Mouse (Mus musculus) CH12.LX (cell line): ENCODE data around the gene Bbof1. TPM values are rescaled to one million over a fixed set of nuclear protein-coding genes. Genes with fewer than 3 reads are reported as not detected.

Source experiments
- DNase-seq: peaks from one replicate; pipeline ENCODE4 v3.0.0-alpha.2; 2013; ENCODE audit errors: extremely low read depth
- H3K27ac ChIP-seq: 2 replicates; pipeline ENCODE4 v1.5.1; 2012; ENCODE audit warnings: low read depth, mild to moderate bottlenecking, control low read depth, moderate library complexity; ENCODE audit not compliant: insufficient read depth
- H3K27me3 ChIP-seq: replicated peaks from 2 replicates; pipeline ENCODE3; 2012; ENCODE audit warnings: inconsistent platforms
- H3K36me3 ChIP-seq, 2 experiments: replicated peaks in 1 of 2; 2 replicates each; pipeline versions ENCODE3 to v1.6.1; 2012; ENCODE audit warnings: inconsistent platforms in 1 of 2, low read length in 1 of 2, mild to moderate bottlenecking in 1 of 2, mixed read lengths in 1 of 2, moderate library complexity in 1 of 2; ENCODE audit not compliant: control insufficient read depth in 1 of 2, insufficient read depth in 1 of 2
- H3K4me1 ChIP-seq, 2 experiments: 2 replicates each; pipeline ENCODE4 v1.6.1; 2012; ENCODE audit warnings: inconsistent platforms in 1 of 2, moderate library complexity in 1 of 2; ENCODE audit not compliant: insufficient read depth in 2 of 2, control insufficient read depth in 1 of 2
- H3K4me2 ChIP-seq: 2 replicates; pipeline ENCODE4 v1.6.1; 2012; ENCODE audit warnings: low read depth, mild to moderate bottlenecking, control low read depth; ENCODE audit not compliant: poor library complexity, insufficient read depth, severe bottlenecking
- H3K4me3 ChIP-seq, 3 experiments: fragments of 150-350 bp in 1 of 3; sonication (generic) in 1 of 3; replicated peaks in 1 of 3; 2 replicates each; pipeline versions ENCODE3 to v1.5.1; 2011 to 2012; ENCODE audit warnings: low read depth in 2 of 3, low read length in 2 of 3, mild to moderate bottlenecking in 2 of 3, moderate library complexity in 2 of 3, control low read depth in 1 of 3, improper control_type of control experiment in 1 of 3, inconsistent platforms in 1 of 3, mixed read lengths in 1 of 3; ENCODE audit not compliant: poor library complexity in 1 of 3
- H3K79me2 ChIP-seq: replicated peaks from 2 replicates; pipeline ENCODE4 v1.6.1; 2012; ENCODE audit warnings: mild to moderate bottlenecking, moderate library complexity; ENCODE audit not compliant: control insufficient read depth, poor library complexity, insufficient read depth, severe bottlenecking; ENCODE audit errors: extremely low read depth
- H3K9ac ChIP-seq: 2 replicates; pipeline ENCODE4 v1.6.1; 2012; ENCODE audit warnings: low read depth, mild to moderate bottlenecking, control low read depth, moderate library complexity; ENCODE audit not compliant: insufficient read depth
- H3K9me3 ChIP-seq: replicated peaks from 2 replicates; pipeline ENCODE3; 2012; ENCODE audit warnings: low read length, inconsistent platforms, mixed read lengths
- CHD2 ChIP-seq: IDR thresholded peaks from 2 replicates; pipeline ENCODE4 v1.6.1; 2011; ENCODE audit warnings: low read length, improper control_type of control experiment
- ELF1 ChIP-seq: IDR thresholded peaks from 2 replicates; pipeline ENCODE4 v1.6.1; 2014; ENCODE audit warnings: low read depth, mild to moderate bottlenecking, inconsistent platforms, low read length, improper control_type of control experiment
- ETS1 ChIP-seq: conservative IDR thresholded peaks from 2 replicates; pipeline ENCODE4 v1.6.1; 2012; ENCODE audit warnings: low read depth, mild to moderate bottlenecking, inconsistent platforms, low read length, improper control_type of control experiment, moderate library complexity
- HCFC1 ChIP-seq: IDR thresholded peaks from 2 replicates; pipeline ENCODE4 v1.6.1; 2012; ENCODE audit warnings: low read depth, mild to moderate bottlenecking, inconsistent platforms, low read length, improper control_type of control experiment
- IRF4 ChIP-seq: IDR thresholded peaks from 2 replicates; pipeline ENCODE4 v1.6.1; 2014; ENCODE audit warnings: low read depth, mild to moderate bottlenecking, inconsistent platforms, low read length, improper control_type of control experiment
- JUND ChIP-seq: conservative IDR thresholded peaks from 2 replicates; pipeline ENCODE4 v1.6.1; 2011; ENCODE audit warnings: low read depth, low read length, improper control_type of control experiment
- MAZ ChIP-seq: IDR thresholded peaks from 2 replicates; pipeline ENCODE4 v1.6.1; 2012; ENCODE audit warnings: low read depth, mild to moderate bottlenecking, inconsistent platforms, low read length, improper control_type of control experiment, moderate library complexity
- RAD21 ChIP-seq: IDR thresholded peaks from 2 replicates; pipeline ENCODE4 v1.6.1; 2011; ENCODE audit warnings: low read depth, mild to moderate bottlenecking, low read length, improper control_type of control experiment, moderate library complexity
- RCOR1 ChIP-seq: conservative IDR thresholded peaks from 2 replicates; pipeline ENCODE4 v1.6.1; 2012; ENCODE audit warnings: low read depth, mild to moderate bottlenecking, inconsistent platforms, low read length, improper control_type of control experiment
- UBTF ChIP-seq: IDR thresholded peaks from 2 replicates; pipeline ENCODE4 v1.6.1; 2012; ENCODE audit warnings: low read depth, mild to moderate bottlenecking, inconsistent platforms, low read length, improper control_type of control experiment, moderate library complexity
- USF1 ChIP-seq: IDR thresholded peaks from 2 replicates; pipeline ENCODE4 v1.6.1; 2014; ENCODE audit warnings: low read depth, mild to moderate bottlenecking, inconsistent platforms, low read length, improper control_type of control experiment
- USF2 ChIP-seq: conservative IDR thresholded peaks from 2 replicates; pipeline ENCODE4 v1.6.1; 2011; ENCODE audit warnings: low read depth, low read length, improper control_type of control experiment
- ZMIZ1 ChIP-seq: IDR thresholded peaks from 2 replicates; pipeline ENCODE4 v1.6.1; 2012; ENCODE audit warnings: low read depth, mild to moderate bottlenecking, inconsistent platforms, low read length, improper control_type of control experiment
- dilution Hi-C: fragments of 300-500 bp; cut with MboI; formaldehyde crosslinking; loops from 2 replicates; pipeline ENCODE4 v1.14.3; 2020; ENCODE audit warnings: low sequenced_read_pairs; ENCODE audit not compliant: extremely low pct_unique_long_range_greater_than_20kb, extremely low pct_ligation_motif_present
- in situ Hi-C: fragments of 300-500 bp; cut with MboI; formaldehyde crosslinking; loops from 3 replicates; pipeline ENCODE4 v1.14.3; 2019; ENCODE audit warnings: low sequenced_read_pairs, low pct_ligation_motif_present, low pct_unique_long_range_greater_than_20kb, mixed read lengths
- polyA plus RNA-seq: library from polyadenylated mRNA; unstranded; fragments of >175 nt; gene quantifications from 2 replicates; pipeline ENCODE4 v1.2.1, GENCODE M21; 2012; ENCODE audit warnings: low read depth; ENCODE audit not compliant: insufficient read length
- total RNA-seq, 2 experiments: library from RNA; depleted of rRNA; stranded (reverse); fragments of 300-350 nt in 1 of 2; fragments of >200 nt in 1 of 2; gene quantifications; 2 replicates each; pipeline ENCODE4 v1.2.3; 2012 to 2014

Bbof1 gene
- total and polyA plus RNA-seq, 3 experiments = 0.24 to 0.41 (median 0.34) TPM

GRCm38 (mm10) chr12:84407259-84407658 is 1.6 kb upstream of the Bbof1 start:
- H3K36me3 ChIP-seq = no peaks in the 10 kb centered on the region
- dilution Hi-C loops = no loop called here
- H3K27ac ChIP-seq = no peak overlapping the region
- no peak overlapping the region for H3K4me3 ChIP-seq
- peaks cover 16% of the 10 kb centered on the region for H3K27me3 ChIP-seq
- H3K4me2 ChIP-seq = no peak overlapping the region
- H3K9ac ChIP-seq = no peak overlapping the region
- H3K79me2 ChIP-seq = no peaks in the 10 kb centered on the region
- no peak for DNase-seq
- peaks cover 2% of the 10 kb centered on the region for H3K9me3 ChIP-seq
- peaks cover 0 to 9% of the 10 kb centered on the region in 2 experiments; a peak in 2 of 4 replicates for H3K4me1 ChIP-seq
- TF ChIP-seq USF1 (no peak), USF2 (no peak), ZMIZ1 (no peak), RCOR1 (no peak), UBTF (no peak), RAD21 (no peak), ELF1 (no peak)
- TF ChIP-seq, all 38 proteins: peak for 0
- in situ Hi-C loops = no loop called here

- TF ChIP-seq CHD2 (no peak), ETS1 (no peak), HCFC1 (0 out of 2 replicates have a peak, but pooled peaks have one; percentile 26), IRF4 (peak; percentile 51; the same call in 1 of the 2 replicates), MAZ (peak; percentile 79), JUND (no peak), USF1 (no peak)
- H3K27me3 ChIP-seq = peaks cover 16% of the 10 kb centered on the region
- H3K36me3 ChIP-seq = no peaks in the 10 kb centered on the region
- peaks cover 0 to 9% of the 10 kb centered on the region in 2 experiments; a peak in 2 of 4 replicates for H3K4me1 ChIP-seq
- no peak overlapping the region for H3K27ac ChIP-seq
- peaks cover 2% of the 10 kb centered on the region for H3K9me3 ChIP-seq
- H3K4me3 ChIP-seq = peak overlapping the region; percentile 55 to 71 (median 67)
- in situ Hi-C loops (no loop called here), dilution Hi-C loops (no loop called here)
- peak overlapping the region; percentile 79 for H3K4me2 ChIP-seq
- H3K9ac ChIP-seq = peak overlapping the region; percentile 29
- DNase-seq = peak; percentile 79
- H3K79me2 ChIP-seq = no peaks in the 10 kb centered on the region
Measured at GRCm38 (mm10) chr12:84407874-84408818, 725 bp upstream of the Bbof1 start.
